Mouse (Mus musculus) MEL-GATA-1-ER (cell line): ENCODE data around the gene Gm7233.
"Not testable (repeated sequence)": the region's sequence is repeated elsewhere in the genome, so short reads cannot be mapped to it uniquely, and the experiment has no call there.

Experiments
- DNase-seq: peaks from one replicate; pipeline ENCODE4 v3.0.0-alpha.2; 2012; ENCODE audit warnings: low read depth; ENCODE audit errors: extremely low read depth

Gm7233 gene

DNA sequence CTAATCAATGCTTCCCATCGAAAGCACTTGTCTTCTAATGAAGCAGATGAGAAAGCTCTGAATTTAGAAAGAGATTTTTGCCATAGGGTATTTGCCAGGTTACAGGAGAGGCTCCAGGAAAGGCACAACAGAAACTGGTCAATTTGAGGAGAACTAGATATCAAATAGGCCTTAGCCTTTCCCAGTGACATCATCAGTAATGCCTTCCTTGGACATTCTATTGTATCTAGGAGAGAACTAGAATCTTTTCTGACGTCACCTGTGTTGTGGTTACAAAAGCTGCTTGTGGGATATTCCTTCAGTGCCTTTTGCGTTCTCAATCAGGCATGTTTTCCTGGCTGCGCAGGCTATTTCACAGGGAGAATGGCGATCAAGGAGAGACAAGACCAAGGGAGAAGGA, at the start of gene Gm7233:
TSS of gene Gm7233 (plus strand) at position 301 of the 400 bp plus-strand sequence.
- not testable (repeated sequence) for DNase-seq

DNA sequence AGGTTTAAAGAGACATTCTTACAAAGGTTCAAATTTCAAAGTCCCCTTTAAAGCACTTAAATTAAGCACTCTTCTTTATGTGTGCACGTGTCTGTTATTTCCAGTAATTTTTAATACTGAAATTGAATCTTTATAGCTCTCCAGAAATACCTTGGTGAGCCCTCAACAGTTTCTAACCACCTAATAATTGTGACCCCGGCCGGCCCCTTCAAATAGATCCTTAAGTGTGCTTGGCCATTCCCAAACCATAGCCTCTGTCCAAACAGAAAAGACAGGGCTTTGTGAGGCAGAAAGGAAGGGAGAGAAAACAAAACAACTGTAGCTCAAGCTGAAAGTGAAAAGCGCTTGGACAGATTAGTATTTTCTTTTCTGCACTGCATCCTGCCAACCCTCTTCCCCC, 12.5 kb upstream of the Gm7233 start:
- DNase-seq, result not testable (repeated sequence)

DNA sequence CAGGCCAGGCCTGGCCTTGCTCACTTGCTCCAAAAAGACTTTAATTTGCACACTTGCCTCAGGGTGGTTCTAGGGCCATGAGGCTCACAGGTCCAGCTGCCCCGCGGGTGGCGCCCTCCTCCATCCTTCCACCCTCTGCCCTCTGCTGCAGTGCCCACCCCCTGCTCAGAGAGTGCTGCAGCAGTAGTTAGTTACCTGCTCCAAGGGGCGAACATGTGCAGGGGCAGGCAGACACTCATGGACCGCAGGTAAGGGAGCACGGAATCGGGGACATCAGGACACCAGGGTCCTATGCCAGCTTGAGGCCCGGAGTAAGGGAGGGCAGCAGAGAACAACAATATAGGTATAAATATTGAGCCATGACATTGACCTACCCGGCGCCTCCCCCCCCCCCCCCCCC, 11.7 kb upstream of the Gm7233 start:
- not testable (repeated sequence) for DNase-seq

DNA sequence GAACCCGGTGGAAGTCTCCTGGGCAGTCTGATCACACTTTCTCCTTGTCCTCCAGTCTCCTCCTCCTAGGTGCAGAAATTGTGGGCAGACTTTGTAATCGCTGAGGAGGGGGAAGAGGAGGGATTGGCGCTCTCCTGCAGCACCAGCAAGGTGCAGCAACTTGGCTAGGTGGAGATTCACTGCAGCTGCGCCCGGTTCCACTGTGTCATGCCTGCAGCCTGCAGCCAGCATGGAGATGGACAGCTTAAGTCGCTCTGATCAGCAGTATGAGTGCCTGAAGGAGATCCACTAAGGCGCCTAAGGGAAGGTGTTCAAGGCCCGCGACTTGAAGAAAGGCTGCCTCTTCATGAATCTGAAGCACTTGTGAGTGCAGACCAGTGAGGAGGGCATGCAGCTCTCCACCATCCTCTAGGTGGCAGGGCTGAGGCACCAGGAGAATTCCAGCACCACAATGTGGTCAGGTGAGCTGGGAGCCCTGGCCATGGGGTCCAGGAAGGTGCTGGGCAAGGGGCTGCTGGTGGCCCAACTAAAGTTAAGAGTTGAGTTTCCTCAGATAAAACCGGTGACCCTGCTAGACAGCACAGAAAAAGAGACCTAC, 11.0 kb upstream of the Gm7233 start:
- DNase-seq, result not testable (repeated sequence)

DNA sequence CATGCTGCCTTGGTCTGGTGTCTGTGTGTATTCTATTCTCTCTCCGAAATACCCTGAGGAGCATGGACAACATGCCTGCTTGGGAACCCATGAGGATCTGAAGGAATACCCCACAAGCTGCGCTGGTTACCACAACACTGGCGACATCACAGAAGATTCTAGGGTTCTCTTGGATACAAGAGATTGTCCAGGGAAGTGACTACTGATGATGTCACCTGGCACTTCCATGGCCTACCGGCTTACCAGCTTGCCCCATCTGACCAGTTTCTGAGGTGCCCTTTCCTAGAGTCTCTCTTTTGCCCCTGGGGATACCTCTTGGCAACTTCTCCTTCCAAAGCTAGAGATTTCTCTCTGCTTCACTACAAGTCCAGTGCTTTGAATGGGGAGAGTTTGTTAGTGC, 55.5 kb downstream of the Gm7233 start, which contains the start of gene Gm8122:
TSS of gene Gm8122 (minus strand) at position 101 of the 400 bp plus-strand sequence.
- DNase-seq, result not testable (repeated sequence)
